In genomic region chr19:6412798-6413197, GRCm38 (mm10) we compare ENCODE assay signal across 24 mouse cellular contexts. TPM values are rescaled to one million over a fixed set of nuclear protein-coding genes. Genes with fewer than 3 reads are reported as not detected.
A peak's percentile ranks its signal among the peaks of the same experiment; 100 is the strongest.
DNase-seq lines count a peak whose midpoint lies in the region; ATAC-seq and TF ChIP-seq lines count a peak whose summit lies in the region.
"Had no signal": no experiment of that assay in that cellular context is flagged by ENCODE, and none has a peak within 500 bp of the region (broad histone marks: within the 10 kb centered on the region; RNA-seq: fewer than 3 reads in every experiment).

No protein-coding gene starts in this region.

- H3K9me3 ChIP-seq in forebrain, embryonic 12.5 days = no peaks in the 10 kb centered on the region
- H3K9me3 ChIP-seq in forebrain, embryonic 16.5 days (ENCODE audit: control insufficient read depth, low read length) = no peaks in the 10 kb centered on the region
- no peaks in the 10 kb centered on the region for H3K9me3 ChIP-seq in kidney, embryonic 14.5 days (ENCODE audit: control insufficient read depth, low read length)
- no peaks in the 10 kb centered on the region for H3K9me3 ChIP-seq in ES-Bruce4 (replicated peaks; ENCODE audit: control insufficient read depth, insufficient read depth, low read length, poor library complexity, severe bottlenecking)
- no peaks in the 10 kb centered on the region for H3K9me3 ChIP-seq in embryonic facial prominence, embryonic 10.5 days
- H3K9me3 ChIP-seq: heart, embryonic 15.5 days; hindbrain, embryonic 15.5 days; limb, embryonic 12.5 days; midbrain, embryonic 12.5 days; neural tube, embryonic 15.5 days had no signal

- peaks cover 5% of the 10 kb centered on the region; the same call in 1 of the 2 replicates for H3K27me3 ChIP-seq in forebrain, embryonic 12.5 days
- H3K27me3 ChIP-seq in forebrain, embryonic 16.5 days (replicated peaks; ENCODE audit: control insufficient read depth, insufficient read depth, low read length) = no peaks in the 10 kb centered on the region
- H3K27me3 ChIP-seq in kidney, embryonic 14.5 days (ENCODE audit: control insufficient read depth, insufficient read depth, low read length) = no peaks in the 10 kb centered on the region
- H3K27me3 ChIP-seq in kidney, adult 2 months (replicated peaks; ENCODE audit: control insufficient read depth, insufficient read depth, low read length) = no peaks in the 10 kb centered on the region
- no peaks in the 10 kb centered on the region for H3K27me3 ChIP-seq in ES-Bruce4 (ENCODE audit: control insufficient read depth, insufficient read depth, low read length, poor library complexity, severe bottlenecking)
- H3K27me3 ChIP-seq in embryonic facial prominence, embryonic 10.5 days (replicated peaks; ENCODE audit: low read depth, poor library complexity, severe bottlenecking) = peaks cover 35% of the 10 kb centered on the region
- H3K27me3 ChIP-seq: hindbrain, embryonic 15.5 days; neural tube, embryonic 15.5 days had no signal

- no peak for ATAC-seq in forebrain, embryonic 12.5 days (ENCODE audit: low FRiP score)
- ATAC-seq in forebrain, embryonic 16.5 days = no peak
- ATAC-seq in kidney, embryonic 14.5 days (ENCODE audit: low FRiP score, low TSS enrichment) = no peak
- ATAC-seq: CD4-positive, CD25-positive, alpha-beta regulatory T cell, adult 4 months; forebrain, embryonic 14.5 days; liver, postnatal 0 days; lung, postnatal 0 days had no signal

- H3K4me1 ChIP-seq in forebrain, embryonic 12.5 days = peaks cover 33% of the 10 kb centered on the region
- peaks cover 31% of the 10 kb centered on the region for H3K4me1 ChIP-seq in forebrain, embryonic 16.5 days (replicated peaks; ENCODE audit: control insufficient read depth, insufficient read depth, low read length)
- H3K4me1 ChIP-seq in kidney, embryonic 14.5 days (ENCODE audit: control insufficient read depth, insufficient read depth, low read length) = 0 out of 2 replicates have a peak, but pooled peaks cover 9% of the 10 kb centered on the region
- H3K4me1 ChIP-seq in kidney, adult 2 months (ENCODE audit: control insufficient read depth, insufficient read depth, low read length) = no peaks in the 10 kb centered on the region
- peaks cover 10% of the 10 kb centered on the region for H3K4me1 ChIP-seq in ES-Bruce4 (ENCODE audit: control insufficient read depth, insufficient read depth, low read length)
- peaks cover 46% of the 10 kb centered on the region for H3K4me1 ChIP-seq in embryonic facial prominence, embryonic 10.5 days

- no peaks in the 10 kb centered on the region for H3K36me3 ChIP-seq in forebrain, embryonic 12.5 days (replicated peaks)
- H3K36me3 ChIP-seq in forebrain, embryonic 16.5 days (ENCODE audit: control insufficient read depth, insufficient read depth) = no peaks in the 10 kb centered on the region
- H3K36me3 ChIP-seq in kidney, embryonic 14.5 days (ENCODE audit: control insufficient read depth, insufficient read depth, low read length) = no peaks in the 10 kb centered on the region
- no peaks in the 10 kb centered on the region for H3K36me3 ChIP-seq in kidney, adult 2 months (ENCODE audit: control insufficient read depth, insufficient read depth, low read length)
- no peaks in the 10 kb centered on the region for H3K36me3 ChIP-seq in ES-Bruce4 (ENCODE audit: control insufficient read depth, insufficient read depth, low read length, poor library complexity, severe bottlenecking)
- H3K36me3 ChIP-seq in embryonic facial prominence, embryonic 10.5 days (replicated peaks) = no peaks in the 10 kb centered on the region
- H3K36me3 ChIP-seq: heart, embryonic 15.5 days; limb, embryonic 12.5 days; midbrain, embryonic 12.5 days; neural tube, embryonic 15.5 days had no signal

- TF ChIP-seq EP300 in ES-Bruce4 (IDR thresholded peaks at IDR 0.05; ENCODE audit: insufficient read depth, low read depth, low read length) = peak; percentile 62

- no peak for DNase-seq in kidney, adult 2 months
- no peak for DNase-seq in embryonic facial prominence, embryonic 10.5 days (ENCODE audit: low spot score)
- DNase-seq in layer of hippocampus, adult 11-12 months (ENCODE audit: low spot score) = no peak
- DNase-seq: adrenal gland, postnatal 25 days; cerebellum, postnatal 10 days; gastrocnemius, postnatal 10 days; liver, postnatal 0 days; right cerebral cortex, adult 18-20 months; right cerebral cortex, postnatal 4 days had no signal

- no peak overlapping the region for H3K4me2 ChIP-seq in forebrain, embryonic 12.5 days
- H3K4me2 ChIP-seq in forebrain, embryonic 16.5 days (ENCODE audit: low read length) = no peak overlapping the region
- H3K4me2 ChIP-seq in kidney, embryonic 14.5 days (replicated peaks; ENCODE audit: low read depth, low read length) = peak overlapping the region; percentile 10; the same call in 1 of the 2 replicates
- H3K4me2 ChIP-seq: heart, embryonic 15.5 days; hindbrain, embryonic 15.5 days; limb, embryonic 12.5 days; liver, embryonic 11.5 days; midbrain, embryonic 12.5 days; neural tube, embryonic 15.5 days had no signal

- 73% methylated on average over 14 of the region's 14 CpGs for WGBS in forebrain, embryonic 12.5 days
- 72% methylated on average over 14 of the region's 14 CpGs for WGBS in forebrain, embryonic 16.5 days
- 48% methylated on average over 14 of the region's 14 CpGs for WGBS in kidney, embryonic 14.5 days
- 39% methylated on average over 14 of the region's 14 CpGs for WGBS in kidney, adult 2 months
- WGBS in embryonic facial prominence, embryonic 10.5 days = 53% methylated on average over 14 of the region's 14 CpGs

- no peak for TF ChIP-seq CTCF in kidney, adult 2 months (conservative IDR thresholded peaks at IDR 0.05; ENCODE audit: insufficient read depth, insufficient read length, low read depth, low read length)
- TF ChIP-seq CTCF in ES-Bruce4 (IDR thresholded peaks at IDR 0.05; ENCODE audit: low read depth, low read length) = no peak

- no peak for TF ChIP-seq POLR2A in kidney, adult 2 months (IDR thresholded peaks at IDR 0.05; ENCODE audit: low read depth, low read length)
- TF ChIP-seq POLR2A in ES-Bruce4 (IDR thresholded peaks at IDR 0.05; ENCODE audit: insufficient read depth, low read length) = no peak

- H3K27ac ChIP-seq in forebrain, embryonic 12.5 days = 0 out of 2 replicates have a peak overlapping the region, but pooled peaks have one; percentile 13
- H3K27ac ChIP-seq in forebrain, embryonic 16.5 days (ENCODE audit: low read length) = no peak overlapping the region
- H3K27ac ChIP-seq in kidney, embryonic 14.5 days (ENCODE audit: low read depth, low read length) = no peak overlapping the region
- no peak overlapping the region for H3K27ac ChIP-seq in kidney, adult 2 months (ENCODE audit: insufficient read depth, low read depth, low read length)
- peak overlapping the region; percentile 7; the same call in 1 of the 2 replicates for H3K27ac ChIP-seq in ES-Bruce4 (ENCODE audit: insufficient read depth, low read length)
- peak overlapping the region; percentile 44; the same call in 1 of the 2 replicates for H3K27ac ChIP-seq in embryonic facial prominence, embryonic 10.5 days (replicated peaks)
- H3K27ac ChIP-seq: heart, embryonic 15.5 days; hindbrain, embryonic 15.5 days; kidney, postnatal 0 days; layer of hippocampus, adult 2 months; limb, embryonic 12.5 days; midbrain, embryonic 12.5 days; neural tube, embryonic 15.5 days had no signal

- H3K9ac ChIP-seq in forebrain, embryonic 12.5 days = no peak overlapping the region
- no peak overlapping the region for H3K9ac ChIP-seq in forebrain, embryonic 16.5 days (replicated peaks; ENCODE audit: low read depth, low read length)
- peak overlapping the region; percentile 7; the same call in 1 of the 2 replicates for H3K9ac ChIP-seq in kidney, embryonic 14.5 days (ENCODE audit: low read depth, low read length)
- H3K9ac ChIP-seq in ES-Bruce4 (ENCODE audit: low read depth, poor library complexity, severe bottlenecking) = peak overlapping the region; percentile 9; the same call in 1 of the 2 replicates
- H3K9ac ChIP-seq: heart, embryonic 15.5 days; hindbrain, embryonic 15.5 days; limb, embryonic 12.5 days; liver, postnatal 0 days; midbrain, embryonic 12.5 days; neural tube, embryonic 15.5 days had no signal

- no peak overlapping the region for H3K4me3 ChIP-seq in forebrain, embryonic 12.5 days (replicated peaks)
- no peak overlapping the region for H3K4me3 ChIP-seq in forebrain, embryonic 16.5 days (replicated peaks; ENCODE audit: low read length)
- H3K4me3 ChIP-seq in kidney, embryonic 14.5 days (ENCODE audit: low read length) = no peak overlapping the region
- no peak overlapping the region for H3K4me3 ChIP-seq in kidney, adult 2 months (ENCODE audit: insufficient read depth, low read depth, low read length)
- H3K4me3 ChIP-seq in ES-Bruce4 (ENCODE audit: low read depth, low read length) = peak overlapping the region; percentile 46
- H3K4me3 ChIP-seq in embryonic facial prominence, embryonic 10.5 days = no peak overlapping the region
- H3K4me3 ChIP-seq: heart, embryonic 15.5 days; hindbrain, embryonic 15.5 days; layer of hippocampus, adult 2 months; limb, embryonic 12.5 days; midbrain, embryonic 12.5 days; neural tube, embryonic 15.5 days had no signal

RNA-seq across cellular contexts. Expression of gene Nrxn2, which starts 5.7 kb away (rescaled TPM):
- polyA plus RNA-seq in forebrain, embryonic 12.5 days (2016; fragmentation: Nextera tagmentation; extraction: Ambion mirVana) = 17.1 and 17.6 TPM in 2 replicates
- 28.1 and 28.5 TPM in 2 replicates for polyA plus RNA-seq in forebrain, embryonic 16.5 days (2015; fragmentation: Nextera tagmentation; extraction: Ambion mirVana)
- polyA plus RNA-seq in kidney, embryonic 14.5 days (2014; fragmentation: Nextera tagmentation; extraction: Ambion mirVana) = 5.4 and 8.4 TPM in 2 replicates
- polyA plus RNA-seq in kidney, adult 2 months (2012; rRNA removed) = 5.9 and 6.4 TPM in 2 replicates
- 5.6 and 7.0 TPM in 2 replicates for polyA plus RNA-seq in ES-Bruce4 (2011; ENCODE audit: insufficient read depth, insufficient read length, low read depth, missing spikeins)
- polyA plus RNA-seq in embryonic facial prominence, embryonic 10.5 days (2016; fragmentation: Nextera tagmentation; extraction: Ambion mirVana) = 1.9 TPM in 2 replicates
- polyA plus RNA-seq: CD4-positive, CD25-positive, alpha-beta regulatory T cell, adult 4 months had no signal

RNA-seq across cellular contexts. Expression of gene Rasgrp2, which starts 13.7 kb away (rescaled TPM):
- polyA plus RNA-seq in forebrain, embryonic 12.5 days (2016; fragmentation: Nextera tagmentation; extraction: Ambion mirVana) = 13.1 and 15.1 TPM in 2 replicates
- polyA plus RNA-seq in forebrain, embryonic 16.5 days (2015; fragmentation: Nextera tagmentation; extraction: Ambion mirVana) = 48.8 and 60.8 TPM in 2 replicates
- polyA plus RNA-seq in kidney, embryonic 14.5 days (2014; fragmentation: Nextera tagmentation; extraction: Ambion mirVana) = 77.1 and 78.6 TPM in 2 replicates
- polyA plus RNA-seq in kidney, adult 2 months (2012; rRNA removed) = 76.8 and 90.0 TPM in 2 replicates
- 37.9 and 48.6 TPM in 2 replicates for polyA plus RNA-seq in ES-Bruce4 (2011; ENCODE audit: insufficient read depth, insufficient read length, low read depth, missing spikeins)
- 14.2 and 18.6 TPM in 2 replicates for polyA plus RNA-seq in embryonic facial prominence, embryonic 10.5 days (2016; fragmentation: Nextera tagmentation; extraction: Ambion mirVana)

RNA-seq across cellular contexts. Expression of gene Pygm, which starts 28.6 kb away (rescaled TPM):
- 0.78 and 1.5 TPM in 2 replicates for polyA plus RNA-seq in forebrain, embryonic 12.5 days (2016; fragmentation: Nextera tagmentation; extraction: Ambion mirVana)
- polyA plus RNA-seq in forebrain, embryonic 16.5 days (2015; fragmentation: Nextera tagmentation; extraction: Ambion mirVana) = 2.4 and 2.8 TPM in 2 replicates
- 15.7 and 16.4 TPM in 2 replicates for polyA plus RNA-seq in kidney, embryonic 14.5 days (2014; fragmentation: Nextera tagmentation; extraction: Ambion mirVana)
- 15.0 and 47.1 TPM in 2 replicates for polyA plus RNA-seq in kidney, adult 2 months (2012; rRNA removed)
- 4.1 and 4.6 TPM in 2 replicates for polyA plus RNA-seq in ES-Bruce4 (2011; ENCODE audit: insufficient read depth, insufficient read length, low read depth, missing spikeins)
- polyA plus RNA-seq in embryonic facial prominence, embryonic 10.5 days (2016; fragmentation: Nextera tagmentation; extraction: Ambion mirVana) = 1.1 and 2.2 TPM in 2 replicates

RNA-seq across cellular contexts. Expression of gene Sf1, which starts 49.3 kb away (rescaled TPM):
- 204 and 221 TPM in 2 replicates for polyA plus RNA-seq in forebrain, embryonic 12.5 days (2016; fragmentation: Nextera tagmentation; extraction: Ambion mirVana)
- 122 and 127 TPM in 2 replicates for polyA plus RNA-seq in forebrain, embryonic 16.5 days (2015; fragmentation: Nextera tagmentation; extraction: Ambion mirVana)
- polyA plus RNA-seq in kidney, embryonic 14.5 days (2014; fragmentation: Nextera tagmentation; extraction: Ambion mirVana) = 127 and 183 TPM in 2 replicates
- polyA plus RNA-seq in kidney, adult 2 months (2012; rRNA removed) = 71.3 and 76.3 TPM in 2 replicates
- polyA plus RNA-seq in ES-Bruce4 (2011; ENCODE audit: insufficient read depth, insufficient read length, low read depth, missing spikeins) = 333 and 355 TPM in 2 replicates
- polyA plus RNA-seq in embryonic facial prominence, embryonic 10.5 days (2016; fragmentation: Nextera tagmentation; extraction: Ambion mirVana) = 185 and 205 TPM in 2 replicates

Comparison
In these comparisons a context has a peak if more than half of its experiments do, and no peak if none do; other contexts are left out.
1. H3K27ac ChIP-seq: peak in forebrain, embryonic 12.5 days (single experiment), ES-Bruce4 (single experiment) and embryonic facial prominence, embryonic 10.5 days (single experiment); none in forebrain, embryonic 16.5 days (single experiment), kidney, embryonic 14.5 days (single experiment) and kidney, adult 2 months (single experiment).
2. H3K9ac ChIP-seq: peak in kidney, embryonic 14.5 days (single experiment) and ES-Bruce4 (single experiment); none in forebrain, embryonic 12.5 days (single experiment) and forebrain, embryonic 16.5 days (single experiment).